28 mouse cellular contexts compared by ENCODE assay signal in genomic region chr15:98570873-98571538, GRCm38 (mm10). TPM values are rescaled to one million over a fixed set of nuclear protein-coding genes. Genes with fewer than 3 reads are reported as not detected.
A peak's percentile ranks its signal among the peaks of the same experiment; 100 is the strongest.
DNase-seq lines count a peak whose midpoint lies in the region; ATAC-seq and TF ChIP-seq lines count a peak whose summit lies in the region.
"Had no signal": no experiment of that assay in that cellular context is flagged by ENCODE, and none has a peak within 500 bp of the region (broad histone marks: within the 10 kb centered on the region; RNA-seq: fewer than 3 reads in every experiment).

TSS of gene Ccnt1 (minus strand) at chr15:98570923.
TSS of gene 4930415O20Rik (plus strand) at chr15:98571004.

- WGBS in liver, embryonic 13.5 days (ENCODE audit: insufficient replicate concordance): 58% methylated on average over 10 of the region's 10 CpGs
- WGBS in liver, embryonic 11.5 days: 68% methylated on average over 10 of the region's 10 CpGs
- WGBS in embryonic facial prominence, embryonic 10.5 days: 84% methylated on average over 10 of the region's 10 CpGs

- TF ChIP-seq EP300 in MEL (IDR thresholded peaks at IDR 0.05; ENCODE audit: low read depth in 1 of 2, low read length in 2 of 2): no peak

- H3K4me1 ChIP-seq in liver, embryonic 13.5 days (replicated peaks): peaks cover 26% of the 10 kb centered on the region
- peaks cover 6% of the 10 kb centered on the region for H3K4me1 ChIP-seq in liver, embryonic 11.5 days (replicated peaks; ENCODE audit: control insufficient read depth, insufficient read depth, low read length)
- H3K4me1 ChIP-seq in MEL (ENCODE audit: control insufficient read depth in 1 of 2, insufficient read depth in 2 of 2, low read length in 2 of 2): peaks cover 0 to 20% of the 10 kb centered on the region in 2 experiments; a peak in 2 of 4 replicates
- peaks cover 17% of the 10 kb centered on the region for H3K4me1 ChIP-seq in embryonic facial prominence, embryonic 10.5 days

- ATAC-seq in liver, embryonic 13.5 days (ENCODE audit: low read depth): no peak
- ATAC-seq in liver, embryonic 11.5 days (replicated peaks; ENCODE audit: low FRiP score): no peak
- ATAC-seq in megakaryocyte progenitor cell, adult 5-6 weeks (replicated peaks; ENCODE audit: poor library complexity): peak; percentile 13
- ATAC-seq: forebrain, embryonic 15.5 days had no signal

- TF ChIP-seq CTCF in MEL (IDR thresholded peaks at IDR 0.05 in 2 of 3, conservative IDR thresholded peaks at IDR 0.05 in 1 of 3; ENCODE audit: control insufficient read depth in 1 of 3, insufficient read depth in 1 of 3, low read depth in 2 of 3, low read length in 3 of 3, poor library complexity in 1 of 3, severe bottlenecking in 1 of 3): peak in 1 of 3 experiments; percentile 24; a peak in 2 of 6 replicates

- TF ChIP-seq POLR2A in MEL (IDR thresholded peaks at IDR 0.05; ENCODE audit: control insufficient read depth in 1 of 2, insufficient read depth in 1 of 2, low read depth in 1 of 2, low read length in 2 of 2, poor library complexity in 1 of 2): no peak

- H3K9me3 ChIP-seq in liver, embryonic 13.5 days (replicated peaks): no peaks in the 10 kb centered on the region
- no peaks in the 10 kb centered on the region for H3K9me3 ChIP-seq in liver, embryonic 11.5 days (ENCODE audit: control insufficient read depth, low read length)
- no peaks in the 10 kb centered on the region for H3K9me3 ChIP-seq in MEL (replicated peaks; ENCODE audit: insufficient read depth, low read length)
- H3K9me3 ChIP-seq in embryonic facial prominence, embryonic 10.5 days: no peaks in the 10 kb centered on the region
- H3K9me3 ChIP-seq: forebrain, embryonic 15.5 days; heart, embryonic 13.5 days; hindbrain, embryonic 15.5 days; limb, embryonic 10.5 days; lung, embryonic 15.5 days; midbrain, embryonic 12.5 days; neural tube, embryonic 15.5 days had no signal

- 0 out of 2 replicates have a peak within 1 kb of the TSS, but pooled peaks have one; percentile 87 for H3K4me2 ChIP-seq in liver, embryonic 13.5 days
- no peak within 1 kb of the TSS for H3K4me2 ChIP-seq in liver, embryonic 11.5 days
- H3K4me2 ChIP-seq: forebrain, embryonic 15.5 days; midbrain, embryonic 12.5 days had no signal

- no peak within 1 kb of the TSS for H3K27ac ChIP-seq in liver, embryonic 13.5 days
- no peak within 1 kb of the TSS for H3K27ac ChIP-seq in liver, embryonic 11.5 days (ENCODE audit: low read depth, low read length)
- H3K27ac ChIP-seq in MEL (ENCODE audit: control insufficient read depth, low read depth, low read length): peak within 1 kb of the TSS; percentile 55
- H3K27ac ChIP-seq in embryonic facial prominence, embryonic 10.5 days (replicated peaks): no peak within 1 kb of the TSS
- H3K27ac ChIP-seq: forebrain, embryonic 15.5 days; hindbrain, embryonic 15.5 days; limb, embryonic 10.5 days; lung, embryonic 15.5 days; midbrain, embryonic 12.5 days; neural tube, embryonic 15.5 days had no signal

- H3K27me3 ChIP-seq in liver, embryonic 13.5 days: no peaks in the 10 kb centered on the region
- H3K27me3 ChIP-seq in liver, embryonic 11.5 days (replicated peaks; ENCODE audit: control insufficient read depth, insufficient read depth, low read length): no peaks in the 10 kb centered on the region
- no peaks in the 10 kb centered on the region for H3K27me3 ChIP-seq in MEL (ENCODE audit: control insufficient read depth in 1 of 2, insufficient read depth in 2 of 2, low read length in 2 of 2)
- H3K27me3 ChIP-seq in embryonic facial prominence, embryonic 10.5 days (replicated peaks; ENCODE audit: low read depth, poor library complexity, severe bottlenecking): no peaks in the 10 kb centered on the region
- H3K27me3 ChIP-seq: forebrain, embryonic 15.5 days; heart, embryonic 13.5 days; hindbrain, embryonic 15.5 days; lung, embryonic 15.5 days; midbrain, embryonic 12.5 days; neural tube, embryonic 15.5 days had no signal

- H3K4me3 ChIP-seq in liver, embryonic 13.5 days (replicated peaks): no peak within 1 kb of the TSS
- H3K4me3 ChIP-seq in liver, embryonic 11.5 days (ENCODE audit: low read depth, low read length): no peak within 1 kb of the TSS
- no peak within 1 kb of the TSS for H3K4me3 ChIP-seq in MEL (ENCODE audit: control insufficient read depth in 1 of 2, insufficient read depth in 1 of 2, low read depth in 2 of 2, low read length in 2 of 2)
- H3K4me3 ChIP-seq in embryonic facial prominence, embryonic 10.5 days: peak within 1 kb of the TSS; percentile 14; the same call in 1 of the 2 replicates
- H3K4me3 ChIP-seq: erythroblast, embryonic 14.5 days; forebrain, embryonic 15.5 days; heart, embryonic 13.5 days; hindbrain, embryonic 15.5 days; lung, embryonic 15.5 days had no signal

- H3K36me3 ChIP-seq in liver, embryonic 13.5 days: peaks cover 3% of the 10 kb centered on the region; the same call in 1 of the 2 replicates
- no peaks in the 10 kb centered on the region for H3K36me3 ChIP-seq in liver, embryonic 11.5 days (ENCODE audit: control insufficient read depth, insufficient read depth, low read length)
- peaks cover 0 to 23% of the 10 kb centered on the region in 2 experiments; a peak in 2 of 4 replicates for H3K36me3 ChIP-seq in MEL (ENCODE audit: control insufficient read depth in 1 of 2, insufficient read depth in 2 of 2, low read length in 2 of 2)
- H3K36me3 ChIP-seq in embryonic facial prominence, embryonic 10.5 days (replicated peaks): no peaks in the 10 kb centered on the region
- H3K36me3 ChIP-seq: forebrain, embryonic 15.5 days; heart, embryonic 13.5 days; hindbrain, embryonic 15.5 days; lung, embryonic 15.5 days; midbrain, embryonic 12.5 days; neural tube, embryonic 15.5 days had no signal

- DNase-seq in liver, embryonic 13.5 days: no peak
- no peak for DNase-seq in liver, embryonic 11.5 days (ENCODE audit: low spot score)
- DNase-seq in MEL (ENCODE audit: low read depth, low spot score): peak; percentile 56
- no peak for DNase-seq in embryonic facial prominence, embryonic 10.5 days (ENCODE audit: low spot score)
- no peak for DNase-seq in cerebellum, postnatal 10 days
- DNase-seq in left cerebral cortex, postnatal 10 days (ENCODE audit: extremely low spot score in 1 of 2, low spot score in 2 of 2): no peak
- DNase-seq: adrenal gland, postnatal 10 days; cerebellum, adult 11 months; cerebellum, postnatal 36 days; kidney, adult 8-10 months; kidney, postnatal 14 days; lung, postnatal 4 days; spleen, adult 18-20 months; thymus, adult 18-20 months; thymus, postnatal 4 days had no signal

- no peak within 1 kb of the TSS for H3K9ac ChIP-seq in liver, embryonic 13.5 days
- H3K9ac ChIP-seq in liver, embryonic 11.5 days (ENCODE audit: low read depth, low read length): no peak within 1 kb of the TSS
- H3K9ac ChIP-seq in MEL (ENCODE audit: control insufficient read depth, low read depth, low read length, poor library complexity, severe bottlenecking): 0 out of 2 replicates have a peak within 1 kb of the TSS, but pooled peaks have one; percentile 5
- H3K9ac ChIP-seq: forebrain, embryonic 15.5 days; hindbrain, embryonic 15.5 days; lung, embryonic 15.5 days; neural tube, embryonic 15.5 days had no signal

- peaks cover 27% of the 10 kb centered on the region for H3K79me2 ChIP-seq in MEL (ENCODE audit: control insufficient read depth, insufficient read depth, low read length, poor library complexity)

- intact Hi-C loops in left cerebral cortex, postnatal 10 days (cut with DNase I): loop anchor here (10.0 kb wide), 1 partner anchor 134 kb away; the partner anchor contains the start of gene Ccdc65

- no peak for TF ChIP-seq RAD21 in MEL (IDR thresholded peaks at IDR 0.05; ENCODE audit: low read depth, low read length)

TF ChIP-seq in MEL, 35 proteins besides CTCF, POLR2A, EP300 and RAD21:
- TF ChIP-seq JUND (IDR thresholded peaks at IDR 0.05; ENCODE audit: low read depth, low read length): no peak
- peak; percentile 50; the same call in 1 of the 2 replicates for TF ChIP-seq ELF1 (IDR thresholded peaks at IDR 0.05; ENCODE audit: low read depth, low read length)
- no peak for TF ChIP-seq NELFE (IDR thresholded peaks at IDR 0.05; ENCODE audit: low read depth, low read length)

RNA-seq across cellular contexts. Expression of gene Ccnt1, which starts in this region (rescaled TPM):
- polyA plus RNA-seq in liver, embryonic 13.5 days (2015; fragmentation: Nextera tagmentation; extraction: Ambion mirVana): 27.4 and 34.3 TPM in 2 replicates
- polyA plus RNA-seq in liver, embryonic 11.5 days (2014; fragmentation: Nextera tagmentation; extraction: Ambion mirVana): 56.0 and 56.3 TPM in 2 replicates
- 40.5 and 44.0 TPM in 2 replicates for total RNA-seq in MEL (2012; rRNA removed)
- polyA plus RNA-seq in MEL (2012; ENCODE audit: insufficient read depth in 1 of 2, insufficient read length in 2 of 2, low read depth in 1 of 2, low replicate concordance in 2 of 2, missing spikeins in 1 of 2): 10 to 100 TPM; 19.5 to 63.2 TPM
- 64.5 and 64.6 TPM in 2 replicates for polyA plus RNA-seq in embryonic facial prominence, embryonic 10.5 days (2016; fragmentation: Nextera tagmentation; extraction: Ambion mirVana)
- 47.1 and 57.8 TPM in 2 replicates for total RNA-seq in megakaryocyte progenitor cell, adult 5-6 weeks (2015)
- total RNA-seq in megakaryocyte progenitor cell, adult 5-6 weeks (2017): 54.1 and 62.5 TPM in 2 replicates
- total RNA-seq in left cerebral cortex, postnatal 10 days (2021): 10 to 100 TPM; 42.0 to 50.2 TPM

RNA-seq across cellular contexts. Expression of gene 4930415O20Rik, which starts in this region (rescaled TPM):
- polyA plus RNA-seq in liver, embryonic 13.5 days (2015; fragmentation: Nextera tagmentation; extraction: Ambion mirVana): not detected in 2 replicates
- polyA plus RNA-seq in liver, embryonic 11.5 days (2014; fragmentation: Nextera tagmentation; extraction: Ambion mirVana): 0.55 TPM in 1 of 2 replicates, not detected in the other
- total RNA-seq in MEL (2012; rRNA removed): 0.50 TPM in 1 of 2 replicates, not detected in the other
- under 1 TPM in 1 of 2 experiments, not detected in 1; 0.31 TPM for polyA plus RNA-seq in MEL (2012; ENCODE audit: insufficient read depth in 1 of 2, insufficient read length in 2 of 2, low read depth in 1 of 2, low replicate concordance in 2 of 2, missing spikeins in 1 of 2)
- polyA plus RNA-seq in embryonic facial prominence, embryonic 10.5 days (2016; fragmentation: Nextera tagmentation; extraction: Ambion mirVana): 0.39 TPM in 1 of 2 replicates, not detected in the other
- not detected in 2 replicates for total RNA-seq in megakaryocyte progenitor cell, adult 5-6 weeks (2015)
- total RNA-seq in megakaryocyte progenitor cell, adult 5-6 weeks (2017): not detected in 2 replicates
- not detected for total RNA-seq in left cerebral cortex, postnatal 10 days (2021)
- total RNA-seq: CH12.LX; layer of hippocampus, adult 8-10 months; left cerebral cortex, adult 18-20 months; liver, adult 2 months had no signal
- polyA plus RNA-seq: erythroblast, embryonic 14.5 days; hindbrain, embryonic 15.5 days; liver, adult 2 months; lung, embryonic 15.5 days; midbrain, embryonic 12.5 days; neural tube, embryonic 15.5 days had no signal
